Comparison of ENCODE assay signal across 18 mouse cellular contexts in genomic region chr15:93204861-93205260, GRCm38 (mm10).
DNase-seq lines count a peak whose midpoint lies in the region; ATAC-seq lines count a peak whose summit lies in the region.
"Had no signal": no experiment of that assay in that cellular context is flagged by ENCODE, and none has a peak within 500 bp of the region (broad histone marks: within the 10 kb centered on the region; RNA-seq: fewer than 3 reads in every experiment).

No protein-coding gene starts in this region.

- intact Hi-C loops in heart, postnatal 14 days (cut with DNase I) = no loop called here

- peak; percentile 61 for DNase-seq in heart, adult 11 months
- DNase-seq in heart, postnatal 14 days = no peak
- DNase-seq in spleen, postnatal 4 days (ENCODE audit: low spot score in 2 of 2) = no peak
- no peak for DNase-seq in cerebellum, adult 18-20 months
- DNase-seq: adrenal gland, adult 8-10 months; adrenal gland, postnatal 10 days; adrenal gland, postnatal 14 days; adrenal gland, postnatal 25 days; adrenal gland, postnatal 36 days; B cell, adult 2 months; cerebellum, adult 11 months; cerebellum, adult 11-12 months; cerebellum, adult 2 months had no signal

- ATAC-seq in megakaryocyte progenitor cell, adult 5-6 weeks (replicated peaks; ENCODE audit: poor library complexity) = peak; percentile 42; the same call in 1 of the 2 replicates
- peak; percentile 70 for ATAC-seq in megakaryocyte-erythroid progenitor cell, adult 5-6 weeks (replicated peaks; ENCODE audit: low FRiP score, low TSS enrichment, poor library complexity, severe bottlenecking)
- ATAC-seq: activated CD4-positive, CD25-positive, alpha-beta regulatory T cell, adult 4 months; CD4-positive, CD25-positive, alpha-beta regulatory T cell, adult 4 months; Patski had no signal
